Mouse (Mus musculus) testis, adult 2 months (tissue): ENCODE data around the gene Hist1h2bh. TPM values are rescaled to one million over a fixed set of nuclear protein-coding genes. Genes with fewer than 3 reads are reported as not detected.

Experiments used
- H3K27ac ChIP-seq: fragments of 200-500 bp; 2 replicates; pipeline ENCODE4 v1.5.1; 2012; ENCODE audit warnings: low read depth, low read length; ENCODE audit not compliant: control insufficient read depth, insufficient read depth
- H3K27me3 ChIP-seq: fragments of 200-500 bp; 2 replicates; pipeline ENCODE4 v1.6.1; 2012; ENCODE audit warnings: mild to moderate bottlenecking, low read length, moderate library complexity; ENCODE audit not compliant: control insufficient read depth, insufficient read depth
- H3K36me3 ChIP-seq: fragments of 200-500 bp; 2 replicates; pipeline ENCODE4 v1.6.1; 2012; ENCODE audit warnings: mild to moderate bottlenecking, low read length; ENCODE audit not compliant: control insufficient read depth, insufficient read depth
- H3K4me1 ChIP-seq: fragments of 200-500 bp; 2 replicates; pipeline ENCODE4 v1.6.1; 2012; ENCODE audit warnings: low read length; ENCODE audit not compliant: control insufficient read depth, insufficient read depth
- H3K4me3 ChIP-seq: fragments of 200-500 bp; 2 replicates; pipeline ENCODE4 v1.5.1; 2012; ENCODE audit warnings: low read depth, mild to moderate bottlenecking, low read length, moderate library complexity, mixed read lengths; ENCODE audit not compliant: control insufficient read depth
- CTCF ChIP-seq: fragments of 200-500 bp; IDR thresholded peaks from 2 replicates; pipeline ENCODE4 v1.5.1; 2012; ENCODE audit warnings: low read depth, mild to moderate bottlenecking, inconsistent platforms, low read length, moderate library complexity; ENCODE audit not compliant: control insufficient read depth, insufficient read depth, insufficient replicate concordance
- POLR2A ChIP-seq: fragments of 200-500 bp; IDR thresholded peaks from 2 replicates; pipeline ENCODE4 v1.6.1; 2012; ENCODE audit warnings: low read depth, mild to moderate bottlenecking, inconsistent platforms, low read length, moderate library complexity; ENCODE audit not compliant: control insufficient read depth
- polyA plus RNA-seq: library from polyadenylated mRNA; depleted of rRNA; stranded (reverse); fragments of >200 nt; gene quantifications from 2 replicates; pipeline ENCODE4 v1.2.3, GENCODE M21; 2012

Hist1h2bh gene
- polyA plus RNA-seq, 1 experiment = 0.07 TPM

GRCm38 (mm10) chr13:23516822-23517602 lies 26.2 kb downstream of the Hist1h2bh start:
- Histone ChIP-seq H3K27ac (peak overlapping the region; percentile 5; the same call in 1 of the 2 replicates), H3K27me3 (no peaks in the 10 kb centered on the region), H3K4me1 (peaks cover 4% of the 10 kb centered on the region), H3K4me3 (peak overlapping the region; percentile 35), H3K36me3 (no peaks in the 10 kb centered on the region)
- TF ChIP-seq POLR2A (no peak), CTCF (no peak)

GRCm38 (mm10) chr13:23515826-23516620 lies 27.2 kb downstream of the Hist1h2bh start:
- no peak overlapping the region for H3K27ac ChIP-seq
- H3K36me3 ChIP-seq = no peaks in the 10 kb centered on the region
- TF ChIP-seq CTCF (no peak), POLR2A (no peak)
- peaks cover 4% of the 10 kb centered on the region for H3K4me1 ChIP-seq
- no peaks in the 10 kb centered on the region for H3K27me3 ChIP-seq
- no peak overlapping the region for H3K4me3 ChIP-seq

DNA sequence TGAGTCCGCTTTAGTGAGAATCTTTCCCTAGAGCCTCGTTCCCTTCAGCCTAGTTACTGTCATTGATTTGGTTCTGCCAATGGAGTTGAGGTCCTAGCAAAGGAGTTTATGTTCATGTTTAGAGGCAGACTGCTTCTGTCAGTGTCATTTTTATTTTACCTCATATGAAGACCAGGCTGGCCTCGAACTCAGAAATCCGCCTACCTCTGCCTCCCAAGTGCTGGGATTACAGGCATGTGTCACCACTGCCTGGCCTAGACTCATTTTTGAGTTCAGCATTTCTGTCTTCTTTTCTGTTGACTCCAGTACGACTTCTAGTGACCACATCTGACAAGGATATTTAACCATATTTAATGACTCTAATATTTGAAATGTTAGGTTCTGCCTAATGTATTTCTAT lies 27.9 kb downstream of the Hist1h2bh start:
- Histone ChIP-seq H3K36me3 (no peaks in the 10 kb centered on the region), H3K27me3 (no peaks in the 10 kb centered on the region), H3K4me1 (peaks cover 4% of the 10 kb centered on the region), H3K4me3 (no peak overlapping the region), H3K27ac (no peak overlapping the region)
- TF ChIP-seq CTCF (no peak), POLR2A (no peak)

DNA sequence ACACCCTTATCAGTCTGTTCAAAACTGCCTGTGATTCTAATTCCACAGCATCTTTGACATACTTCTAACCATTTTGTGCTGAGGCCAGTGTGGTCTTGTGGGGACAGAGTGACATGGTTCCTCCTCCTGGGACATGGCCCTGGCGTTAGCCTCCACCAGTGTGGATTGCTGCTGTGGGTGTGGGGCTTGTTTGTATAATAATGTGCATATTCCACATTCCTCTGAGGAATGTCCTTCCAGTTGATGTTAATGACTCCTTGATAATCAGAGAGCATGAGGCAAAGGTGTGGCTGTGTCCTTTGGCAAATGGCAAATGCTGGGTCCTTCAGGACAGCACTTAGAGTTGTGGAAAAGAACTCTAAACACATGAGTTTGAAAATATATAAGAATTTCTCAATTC lies 29.7 kb downstream of the Hist1h2bh start:
- Histone ChIP-seq H3K27me3 (no peaks in the 10 kb centered on the region), H3K4me1 (peaks cover 4% of the 10 kb centered on the region), H3K4me3 (no peak overlapping the region), H3K27ac (no peak overlapping the region), H3K36me3 (no peaks in the 10 kb centered on the region)
- no peak for TF ChIP-seq CTCF
- TF ChIP-seq POLR2A = no peak

DNA sequence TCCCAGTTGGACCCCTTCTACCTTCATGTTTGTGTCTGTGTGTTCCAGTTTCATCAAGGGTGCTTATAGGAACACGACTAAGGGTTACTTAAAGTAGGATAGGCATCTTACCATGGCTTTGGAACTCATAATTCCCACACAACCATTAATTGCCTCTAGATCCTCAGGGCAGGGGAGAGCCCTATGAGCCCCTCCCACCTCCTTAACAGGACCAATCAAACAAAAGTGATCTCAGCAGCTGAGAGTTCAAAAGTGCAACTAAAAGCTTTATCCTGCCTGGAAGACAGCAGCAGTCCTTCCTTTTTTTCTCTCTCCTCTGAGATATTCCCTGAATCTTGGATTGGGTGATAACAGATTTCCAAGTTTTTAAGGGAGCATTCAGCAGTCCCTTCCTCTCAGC lies 33.1 kb downstream of the Hist1h2bh start:
- H3K27me3 ChIP-seq = no peaks in the 10 kb centered on the region
- H3K27ac ChIP-seq = no peak overlapping the region
- H3K36me3 ChIP-seq = no peaks in the 10 kb centered on the region
- H3K4me1 ChIP-seq = peaks cover 7% of the 10 kb centered on the region
- no peak overlapping the region for H3K4me3 ChIP-seq
- TF ChIP-seq CTCF (no peak), POLR2A (no peak)

DNA sequence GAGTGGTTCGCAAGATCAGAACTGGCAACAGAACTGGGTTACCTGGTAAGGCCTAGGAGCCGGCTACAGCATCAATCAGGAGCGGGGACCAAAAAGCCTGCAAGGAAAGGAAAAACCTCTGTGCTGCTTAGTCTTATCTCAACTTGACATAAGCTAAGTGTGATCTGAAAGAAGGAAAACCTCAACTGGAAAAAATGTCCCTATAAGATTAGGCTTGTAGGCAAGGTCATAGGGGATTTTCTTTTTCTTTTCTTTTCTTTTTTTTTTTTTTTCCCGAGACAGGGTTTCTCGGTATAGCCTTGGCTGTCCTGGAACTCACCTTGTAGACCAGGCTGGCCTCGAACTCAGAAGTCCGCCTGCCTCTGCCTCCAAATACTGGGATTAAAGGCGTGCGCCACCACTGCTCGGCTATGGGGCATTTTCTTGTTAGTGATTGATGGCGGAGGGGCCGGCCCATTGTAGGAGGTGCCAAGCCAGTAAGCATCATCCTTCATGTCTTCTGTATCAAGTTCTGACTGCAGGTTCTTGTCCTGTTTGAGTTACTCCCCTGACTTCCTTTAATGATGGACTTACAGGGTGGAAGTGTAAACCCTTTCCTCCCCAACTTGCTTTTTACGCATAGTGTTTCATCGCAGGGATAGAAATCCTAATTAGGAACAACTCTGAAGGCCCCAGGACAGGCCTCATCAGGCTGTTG lies 36.2 kb downstream of the Hist1h2bh start:
- TF ChIP-seq CTCF (no peak), POLR2A (no peak)
- no peaks in the 10 kb centered on the region for H3K27me3 ChIP-seq
- no peak overlapping the region for H3K4me3 ChIP-seq
- H3K27ac ChIP-seq = no peak overlapping the region
- H3K4me1 ChIP-seq = peaks cover 3% of the 10 kb centered on the region
- no peaks in the 10 kb centered on the region for H3K36me3 ChIP-seq

- Histone ChIP-seq H3K36me3 (no peaks in the 10 kb centered on the region), H3K27me3 (no peaks in the 10 kb centered on the region), H3K4me3 (no peak overlapping the region), H3K4me1 (peaks cover 3% of the 10 kb centered on the region), H3K27ac (no peak overlapping the region)
- TF ChIP-seq POLR2A (no peak), CTCF (no peak)
Observed at GRCm38 (mm10) chr13:23506351-23506750, 36.8 kb downstream of the Hist1h2bh start.
